Mouse (Mus musculus) heart, embryonic 14.5 days (tissue): ENCODE measurements around the gene Vav2. TPM values are rescaled to one million over a fixed set of nuclear protein-coding genes. Genes with fewer than 3 reads are reported as not detected.

ENCODE experiments used
- ATAC-seq: fragments of 200-750 bp; cut with Nextera tagmentation; 2 replicates; pipeline ENCODE4 v1.8.0; 2017; ENCODE audit warnings: low read depth, moderate TSS enrichment; ENCODE audit not compliant: insufficient number of reproducible peaks, insufficient read depth, low FRiP score
- H3K27ac ChIP-seq, 2 experiments: fragments of 200-500 bp in 1 of 2; fragments of 300-500 bp in 1 of 2; sonication (generic) in 1 of 2; replicated peaks in 1 of 2; 2 replicates each; pipeline ENCODE4 v1.5.1; 2012 to 2014; ENCODE audit warnings: low read depth in 2 of 2, low read length in 2 of 2, control low read depth in 1 of 2, mild to moderate bottlenecking in 1 of 2, mixed read lengths in 1 of 2; ENCODE audit not compliant: control insufficient read depth in 1 of 2, insufficient read depth in 1 of 2
- H3K27me3 ChIP-seq: fragments of 300-500 bp; sonication (generic); 2 replicates; pipeline ENCODE4 v1.6.1; 2014; ENCODE audit warnings: mild to moderate bottlenecking, low read length, control low read depth; ENCODE audit not compliant: control insufficient read depth, insufficient read depth
- H3K36me3 ChIP-seq: fragments of 300-500 bp; sonication (generic); 2 replicates; pipeline ENCODE4 v1.6.1; 2014; ENCODE audit warnings: mild to moderate bottlenecking, control low read depth, low read length, mixed read lengths; ENCODE audit not compliant: control insufficient read depth, insufficient read depth
- H3K4me1 ChIP-seq, 2 experiments: fragments of 200-500 bp in 1 of 2; fragments of 300-500 bp in 1 of 2; sonication (generic) in 1 of 2; 2 replicates each; pipeline ENCODE4 v1.6.1; 2012 to 2014; ENCODE audit warnings: low read length in 2 of 2, control low read depth in 1 of 2, mixed read lengths in 1 of 2; ENCODE audit not compliant: control insufficient read depth in 2 of 2, insufficient read depth in 2 of 2
- H3K4me2 ChIP-seq: fragments of 300-500 bp; sonication (generic); 2 replicates; pipeline ENCODE4 v1.6.1; 2014; ENCODE audit warnings: mild to moderate bottlenecking, low read length
- H3K4me3 ChIP-seq, 2 experiments: fragments of 200-500 bp in 1 of 2; fragments of 300-500 bp in 1 of 2; sonication (generic) in 1 of 2; 2 replicates each; pipeline ENCODE4 v1.5.1; 2012 to 2014; ENCODE audit warnings: low read length in 2 of 2, mild to moderate bottlenecking in 2 of 2, control low read depth in 1 of 2, low read depth in 1 of 2, moderate library complexity in 1 of 2; ENCODE audit not compliant: control insufficient read depth in 1 of 2, insufficient read depth in 1 of 2
- H3K9ac ChIP-seq: fragments of 300-500 bp; sonication (generic); 2 replicates; pipeline ENCODE4 v1.6.1; 2014; ENCODE audit warnings: mild to moderate bottlenecking, low read length
- H3K9me3 ChIP-seq: fragments of 300-500 bp; sonication (generic); 2 replicates; pipeline ENCODE4 v1.6.1; 2016; ENCODE audit warnings: low read length, control low read depth; ENCODE audit not compliant: control insufficient read depth
- WGBS: fragments of 180-500 bp; shearing (Covaris S2); extraction: QIAGEN DNeasy Blood & Tissue Kit; methylation state at CpG from one replicate; pipeline ENCODE4 v1.1.7; 2014; 5-methylcytosine and 5-hydroxymethylcytosine counted together
- polyA plus RNA-seq: library from polyadenylated mRNA; unstranded; fragments of >200 nt; fragmentation: Nextera tagmentation; extraction: Ambion mirVana; gene quantifications from 2 replicates; pipeline ENCODE4 v1.2.1, GENCODE M21; 2014

The Vav2 gene
- polyA plus RNA-seq, 1 experiment from 2014 or later = 4.1 TPM

DNA sequence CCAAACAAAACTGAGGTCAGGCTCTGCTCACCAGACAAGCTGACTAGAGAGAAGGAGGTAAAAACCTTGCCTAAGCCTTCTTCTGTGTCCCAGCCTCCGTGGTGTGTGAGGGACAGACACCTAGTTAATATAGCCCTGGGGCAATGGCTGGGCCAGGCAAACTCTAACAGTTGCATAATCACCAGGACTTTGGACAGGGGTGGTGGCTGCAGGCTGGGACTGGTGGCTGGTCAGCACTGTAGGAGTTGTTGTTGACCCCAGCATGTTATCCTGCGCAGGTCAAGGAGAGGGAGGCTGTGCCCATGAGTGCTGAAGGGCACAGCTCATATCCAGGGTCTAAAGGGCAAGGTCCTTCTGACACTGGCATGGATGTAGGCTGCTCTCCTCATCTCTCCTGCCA lies 178.6 kb downstream of the Vav2 start, which contains the start of gene Sardh:
Sardh (minus strand) TSS at position 127 of the 400 bp plus-strand sequence.
- no peak for ATAC-seq
- 88% methylated on average over 2 of the region's 2 CpGs for WGBS
- Histone ChIP-seq H3K36me3 (0 out of 2 replicates have a peak, but pooled peaks cover 6% of the 10 kb centered on the region), H3K9ac (no peak within 1 kb of the TSS; the same call in 1 of the 2 replicates), H3K9me3 (no peaks in the 10 kb centered on the region), H3K27ac (peak within 1 kb of the TSS; percentile 82 to 90), H3K4me2 (peak within 1 kb of the TSS; percentile 66), H3K27me3 (no peaks in the 10 kb centered on the region), H3K4me3 (no peak within 1 kb of the TSS), H3K4me1 (peaks cover 20 to 28% of the 10 kb centered on the region in 2 experiments)

DNA sequence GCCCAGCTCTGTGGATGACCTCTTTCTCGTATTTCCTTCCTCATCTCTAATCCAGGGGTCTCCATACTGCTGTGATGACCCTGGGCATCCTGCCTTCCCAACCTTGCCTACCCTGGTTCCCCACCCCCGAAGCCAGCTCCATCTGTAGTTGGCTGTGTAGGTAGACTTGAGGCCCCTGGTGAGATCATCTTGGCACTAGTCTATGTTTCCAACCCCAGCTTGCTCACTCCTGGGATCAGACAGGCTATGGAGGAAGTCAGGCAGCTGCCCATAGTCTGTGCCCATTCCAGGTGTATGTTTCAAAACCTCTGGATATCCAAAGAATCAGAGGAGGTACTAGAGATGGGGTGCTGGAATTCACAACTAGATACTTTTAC lies 179.4 kb downstream of the Vav2 start:
- no peaks in the 10 kb centered on the region for H3K9me3 ChIP-seq
- H3K4me1 ChIP-seq = peaks cover 20 to 28% of the 10 kb centered on the region in 2 experiments
- H3K9ac ChIP-seq = no peak overlapping the region; the same call in 1 of the 2 replicates
- peak overlapping the region; percentile 66 for H3K4me2 ChIP-seq
- peak overlapping the region; percentile 82 to 90 for H3K27ac ChIP-seq
- ATAC-seq = peak; percentile 57
- H3K27me3 ChIP-seq = no peaks in the 10 kb centered on the region
- 0 out of 2 replicates have a peak, but pooled peaks cover 6% of the 10 kb centered on the region for H3K36me3 ChIP-seq
- 42% methylated on average over 2 of the region's 2 CpGs for WGBS
- H3K4me3 ChIP-seq = no peak overlapping the region

DNA sequence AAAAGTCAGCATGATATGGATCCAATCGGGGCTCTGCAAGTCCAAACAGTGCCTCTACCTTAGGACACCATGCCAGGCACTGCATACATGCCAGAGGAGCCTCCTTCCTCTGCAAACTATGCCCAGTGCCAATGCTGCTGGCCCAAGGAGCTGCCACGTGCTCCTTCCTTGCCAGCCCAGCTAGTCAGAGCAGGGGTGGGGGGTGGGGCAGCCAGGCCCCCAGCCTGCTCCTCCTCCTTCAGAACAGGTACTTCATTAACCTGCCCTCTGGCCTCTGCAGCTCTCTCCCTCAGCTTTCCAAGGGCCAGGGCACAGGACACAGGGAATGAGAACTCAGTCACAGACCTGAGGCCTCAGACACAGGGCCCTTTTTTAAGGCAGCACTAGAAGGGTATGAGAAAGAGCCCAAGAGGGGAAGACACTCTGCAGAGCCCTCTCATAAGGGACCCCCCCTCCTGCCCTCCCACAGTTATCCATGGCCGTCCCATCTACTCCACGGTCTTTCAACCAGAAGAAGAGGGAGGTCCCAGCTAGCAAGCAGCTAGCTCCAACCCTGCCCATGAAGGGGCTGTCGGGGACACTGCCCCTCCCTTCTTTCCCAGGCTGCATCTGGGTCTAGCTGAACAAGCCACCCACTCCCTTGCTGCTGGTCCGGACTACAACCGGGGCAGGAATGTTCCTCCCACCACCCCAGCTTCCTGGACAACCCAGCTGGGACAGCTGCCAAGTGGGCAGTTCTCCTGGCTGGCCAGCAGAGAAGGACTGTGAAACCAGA lies 179.9 kb downstream of the Vav2 start:
- peak overlapping the region; percentile 62 for H3K9ac ChIP-seq
- H3K27me3 ChIP-seq = no peaks in the 10 kb centered on the region
- WGBS = 24% methylated on average over 7 of the region's 7 CpGs
- H3K4me2 ChIP-seq = peak overlapping the region; percentile 66
- peak overlapping the region; percentile 9 to 20; a peak in 3 of 4 replicates for H3K4me3 ChIP-seq
- peaks cover 20 to 28% of the 10 kb centered on the region in 2 experiments for H3K4me1 ChIP-seq
- ATAC-seq = peak; percentile 93
- no peaks in the 10 kb centered on the region for H3K9me3 ChIP-seq
- 0 out of 2 replicates have a peak, but pooled peaks cover 6% of the 10 kb centered on the region for H3K36me3 ChIP-seq
- peak overlapping the region; percentile 82 to 90 for H3K27ac ChIP-seq

DNA sequence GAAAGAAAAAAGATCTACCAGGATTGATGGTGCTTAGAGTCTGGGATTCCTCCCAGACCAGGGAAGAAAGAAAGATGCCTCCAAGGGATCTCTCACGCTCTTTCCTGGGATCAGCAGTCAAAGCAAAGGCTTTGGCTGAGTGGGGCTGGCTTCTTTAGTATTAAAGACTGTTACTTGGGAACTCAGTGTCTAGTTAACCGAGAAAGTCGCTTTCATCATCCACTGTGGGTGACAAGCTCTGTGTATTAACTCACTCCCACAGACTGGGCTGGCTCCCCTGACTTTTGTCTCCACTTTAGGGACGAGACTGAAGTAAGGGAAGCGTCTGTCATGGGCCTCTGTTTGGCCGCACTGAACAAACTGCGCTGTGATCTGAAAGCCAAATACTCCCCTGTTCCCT lies 180.9 kb downstream of the Vav2 start:
- 0 out of 2 replicates have a peak, but pooled peaks cover 7% of the 10 kb centered on the region for H3K36me3 ChIP-seq
- peak overlapping the region; percentile 62; the same call in 1 of the 2 replicates for H3K9ac ChIP-seq
- ATAC-seq = no peak
- 60% methylated on average over 7 of the region's 7 CpGs for WGBS
- H3K4me3 ChIP-seq = no peak overlapping the region
- no peak overlapping the region for H3K27ac ChIP-seq
- no peaks in the 10 kb centered on the region for H3K27me3 ChIP-seq
- peak overlapping the region; percentile 66; the same call in 1 of the 2 replicates for H3K4me2 ChIP-seq
- peaks cover 20 to 28% of the 10 kb centered on the region in 2 experiments for H3K4me1 ChIP-seq
- H3K9me3 ChIP-seq = no peaks in the 10 kb centered on the region

DNA sequence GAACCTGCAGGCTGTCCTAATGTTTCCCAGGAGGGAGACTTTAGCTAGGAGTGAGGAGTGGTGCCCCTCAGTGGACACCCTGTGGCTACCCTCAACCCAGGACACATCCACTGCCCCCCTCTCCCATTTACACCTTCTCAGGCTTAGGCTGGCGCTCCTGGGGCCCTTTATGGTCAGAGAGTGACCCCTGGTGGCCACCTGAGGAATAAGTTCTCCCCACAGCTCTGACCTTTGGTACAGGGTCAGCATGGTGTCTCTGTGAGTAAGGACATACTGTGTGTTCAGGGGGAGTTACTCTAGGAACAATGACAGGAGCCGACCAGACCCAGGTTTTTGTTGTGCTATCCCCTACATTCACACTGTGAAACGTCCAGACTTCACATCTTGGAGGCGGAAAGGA lies 189.5 kb downstream of the Vav2 start:
- 0 out of 2 replicates have a peak, but pooled peaks cover 28% of the 10 kb centered on the region for H3K36me3 ChIP-seq
- no peaks in the 10 kb centered on the region for H3K27me3 ChIP-seq
- H3K27ac ChIP-seq = no peak overlapping the region
- WGBS = 29% methylated on average over 4 of the region's 4 CpGs
- no peak overlapping the region for H3K4me2 ChIP-seq
- H3K9me3 ChIP-seq = no peaks in the 10 kb centered on the region
- peaks cover 7 to 12% of the 10 kb centered on the region in 2 experiments for H3K4me1 ChIP-seq
- no peak overlapping the region for H3K9ac ChIP-seq
- no peak for ATAC-seq
- no peak overlapping the region for H3K4me3 ChIP-seq

DNA sequence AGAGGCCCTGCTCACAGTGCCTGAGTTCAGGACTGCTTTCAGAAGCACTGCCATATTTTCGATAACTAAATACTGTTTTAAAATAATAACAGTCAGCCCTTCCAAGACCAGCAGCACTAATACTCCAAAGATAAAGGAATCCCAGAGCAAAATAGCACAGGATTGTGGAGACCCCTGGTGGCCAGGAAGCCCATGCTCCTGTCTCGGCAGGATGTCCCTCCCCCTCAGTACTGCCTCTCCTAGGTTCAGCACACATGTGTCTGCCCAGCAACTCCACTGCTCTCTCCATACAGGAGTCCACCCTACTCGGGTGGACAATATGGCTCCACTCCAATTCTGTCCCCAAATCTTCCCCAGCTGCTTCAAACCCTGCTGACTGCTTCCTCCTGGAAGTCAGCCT lies 191.1 kb downstream of the Vav2 start:
- Histone ChIP-seq H3K27ac (no peak overlapping the region), H3K9me3 (no peaks in the 10 kb centered on the region), H3K4me1 (peaks cover 12 to 20% of the 10 kb centered on the region in 2 experiments), H3K9ac (no peak overlapping the region), H3K4me2 (no peak overlapping the region), H3K36me3 (0 out of 2 replicates have a peak, but pooled peaks cover 25% of the 10 kb centered on the region), H3K27me3 (no peaks in the 10 kb centered on the region), H3K4me3 (no peak overlapping the region)
- ATAC-seq = no peak
- 9% methylated on average over 3 of the region's 3 CpGs for WGBS

DNA sequence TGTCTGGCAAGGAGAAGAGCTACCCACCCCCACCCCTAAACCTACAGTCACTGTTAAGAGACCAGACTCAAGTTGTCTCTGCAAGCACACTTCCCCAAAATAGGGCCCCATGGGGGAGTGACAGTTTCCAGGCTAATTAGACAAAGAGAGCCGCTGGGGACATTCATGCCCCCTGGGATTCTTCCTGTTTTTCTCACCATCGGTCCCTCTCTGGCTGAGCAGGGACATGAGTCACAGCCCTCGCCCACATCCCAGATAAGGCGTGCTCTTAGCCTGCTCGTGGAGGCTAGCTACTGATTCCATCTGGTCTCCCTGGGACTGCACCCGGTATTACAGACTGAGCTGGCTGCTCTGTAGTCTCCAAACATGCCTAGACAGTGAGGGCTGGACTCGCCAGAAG lies 194.5 kb downstream of the Vav2 start:
- Histone ChIP-seq H3K4me3 (no peak overlapping the region), H3K9ac (peak overlapping the region; percentile 3; the same call in 1 of the 2 replicates), H3K27me3 (no peaks in the 10 kb centered on the region), H3K9me3 (no peaks in the 10 kb centered on the region), H3K4me1 (peaks cover 14 to 20% of the 10 kb centered on the region in 2 experiments), H3K36me3 (0 out of 2 replicates have a peak, but pooled peaks cover 32% of the 10 kb centered on the region), H3K4me2 (no peak overlapping the region), H3K27ac (peak overlapping the region; percentile 23 to 69; a peak in 3 of 4 replicates)
- peak; percentile 49; the same call in 1 of the 2 replicates for ATAC-seq
- WGBS = 12% methylated on average over 7 of the region's 7 CpGs
